Mouse (Mus musculus) brain, embryonic 18.5 days (tissue): ENCODE data around the gene Ramp2.

ENCODE experiments used
- DNase-seq: peaks from one replicate; pipeline ENCODE4 v3.0.0-alpha.2; 2012; ENCODE audit warnings: low read depth, low spot score

Gene Ramp2

DNA sequence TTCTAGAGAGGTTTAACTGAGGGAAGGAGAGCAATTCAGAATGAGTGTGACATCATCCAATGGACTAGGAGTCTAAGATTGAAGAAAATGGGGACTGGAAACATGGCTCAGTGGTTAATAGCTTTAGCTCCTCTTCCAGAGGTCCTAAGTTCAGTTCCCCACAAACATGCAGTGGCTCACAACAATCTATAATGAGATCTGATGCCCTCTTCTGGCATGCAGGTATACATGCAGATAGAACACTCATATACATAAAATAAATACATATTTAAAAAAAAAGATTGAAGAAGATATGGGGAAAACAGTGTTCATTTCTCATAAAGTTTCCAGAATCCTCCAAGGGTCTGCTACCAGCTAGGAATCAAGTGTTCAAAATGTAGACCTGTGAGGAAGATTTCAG, 10.4 kb upstream of the Ramp2 start:
- no peak for DNase-seq

DNA sequence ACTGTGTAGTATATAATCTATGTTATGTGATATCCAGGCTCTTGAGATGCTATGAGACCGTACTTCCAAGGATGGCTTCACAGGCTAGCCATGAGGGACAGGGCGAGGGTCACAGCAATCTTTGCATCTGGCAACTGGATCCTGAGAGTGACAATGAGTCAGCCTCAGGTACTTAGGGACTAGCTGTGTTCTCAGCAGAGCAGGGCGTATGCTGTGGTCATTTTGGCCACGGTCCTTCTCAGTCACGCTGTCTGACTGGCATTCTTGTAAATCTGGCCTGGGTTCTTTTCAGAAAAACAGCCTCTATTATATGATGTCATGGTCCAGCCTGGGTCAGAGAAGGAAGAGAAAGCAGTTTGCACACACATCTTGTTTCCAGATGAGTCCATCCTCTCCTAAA, 9.0 kb upstream of the Ramp2 start:
- no peak for DNase-seq

DNA sequence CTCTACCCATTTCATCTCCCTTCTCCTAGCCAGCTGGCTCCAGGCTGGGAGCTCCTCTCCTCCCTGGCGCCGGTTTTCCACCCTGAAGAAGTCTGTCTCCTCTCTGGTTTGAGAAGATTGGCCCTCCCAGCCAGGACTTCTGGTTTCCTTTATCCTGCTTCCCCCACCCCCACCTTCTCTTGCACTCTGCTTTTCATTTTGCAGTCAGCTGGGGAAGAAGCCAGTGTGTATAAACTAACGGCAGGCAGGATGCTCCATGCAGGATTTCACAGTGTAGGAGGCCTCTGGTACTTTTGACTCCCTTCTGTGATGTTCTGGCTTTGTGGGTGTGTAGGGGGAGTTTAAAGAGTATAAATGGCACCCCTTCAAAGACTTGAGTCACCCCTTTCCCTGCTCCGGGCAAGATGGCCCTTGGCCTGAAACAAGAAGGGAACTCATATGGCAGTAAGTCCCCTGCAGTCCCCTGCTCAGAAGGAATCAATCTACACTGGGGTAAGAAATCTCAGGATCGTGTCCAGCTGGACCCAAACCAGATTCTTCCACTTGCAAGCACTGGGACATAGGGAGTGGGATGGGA, 7.7 kb upstream of the Ramp2 start:
- no peak for DNase-seq

DNA sequence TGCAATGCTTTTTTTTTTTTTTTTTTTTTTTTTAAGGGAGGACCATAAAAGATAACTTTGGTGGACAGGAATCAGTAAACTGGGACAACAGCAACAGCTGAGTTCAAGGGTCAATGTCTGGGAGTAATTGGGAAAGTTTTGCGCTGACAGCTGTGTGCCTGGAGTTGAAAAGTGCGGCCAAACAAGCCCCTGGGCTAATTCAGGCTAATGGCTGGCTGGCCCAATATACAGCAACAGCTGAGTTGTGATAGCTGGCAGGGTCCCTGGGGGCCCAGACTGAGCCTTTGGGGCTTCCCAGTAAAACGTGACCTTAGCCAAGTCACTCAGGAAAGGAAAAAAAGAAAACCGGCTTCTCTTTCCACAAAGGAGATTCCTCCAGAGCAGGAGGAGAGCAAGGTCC, 757 bp upstream of the Ramp2 start:
- DNase-seq = no peak

DNA sequence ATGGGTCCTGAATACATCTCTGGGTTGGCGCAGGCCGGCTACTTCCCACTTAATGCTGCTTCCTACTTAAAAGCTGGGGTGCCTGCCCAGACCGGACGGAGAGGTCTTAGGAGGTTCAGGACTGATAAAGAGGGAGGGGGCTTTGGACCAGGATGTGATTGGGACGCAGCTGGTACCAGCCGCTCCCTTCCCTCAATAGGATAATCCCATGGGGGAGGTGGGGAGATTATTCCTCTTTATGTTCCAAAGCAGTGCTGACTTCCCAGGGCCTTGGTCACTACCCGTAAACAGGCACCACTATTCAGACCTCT, 829 bp downstream of the Ramp2 start:
- no peak for DNase-seq

DNA sequence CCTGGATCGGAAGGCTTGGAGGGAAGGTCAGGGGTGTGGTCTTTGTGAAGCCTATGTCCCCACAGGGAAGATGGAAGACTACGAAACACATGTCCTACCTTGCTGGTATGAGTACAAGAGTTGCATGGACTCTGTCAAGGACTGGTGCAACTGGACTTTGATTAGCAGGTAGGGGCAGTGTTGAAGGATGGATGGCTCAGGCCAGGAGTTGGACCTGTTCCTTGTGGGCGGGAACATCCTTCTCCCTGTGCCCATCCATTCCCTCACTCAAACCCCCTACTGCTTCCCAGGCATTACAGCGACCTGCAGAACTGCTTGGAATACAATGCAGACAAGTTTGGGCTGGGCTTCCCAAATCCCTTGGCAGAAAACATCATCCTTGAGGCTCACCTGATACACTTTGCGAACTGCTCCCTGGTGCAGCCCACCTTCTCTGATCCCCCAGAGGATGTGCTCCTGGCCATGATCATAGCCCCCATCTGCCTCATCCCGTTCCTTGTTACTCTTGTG, 1.7 kb downstream of the Ramp2 start:
- no peak for DNase-seq

DNA sequence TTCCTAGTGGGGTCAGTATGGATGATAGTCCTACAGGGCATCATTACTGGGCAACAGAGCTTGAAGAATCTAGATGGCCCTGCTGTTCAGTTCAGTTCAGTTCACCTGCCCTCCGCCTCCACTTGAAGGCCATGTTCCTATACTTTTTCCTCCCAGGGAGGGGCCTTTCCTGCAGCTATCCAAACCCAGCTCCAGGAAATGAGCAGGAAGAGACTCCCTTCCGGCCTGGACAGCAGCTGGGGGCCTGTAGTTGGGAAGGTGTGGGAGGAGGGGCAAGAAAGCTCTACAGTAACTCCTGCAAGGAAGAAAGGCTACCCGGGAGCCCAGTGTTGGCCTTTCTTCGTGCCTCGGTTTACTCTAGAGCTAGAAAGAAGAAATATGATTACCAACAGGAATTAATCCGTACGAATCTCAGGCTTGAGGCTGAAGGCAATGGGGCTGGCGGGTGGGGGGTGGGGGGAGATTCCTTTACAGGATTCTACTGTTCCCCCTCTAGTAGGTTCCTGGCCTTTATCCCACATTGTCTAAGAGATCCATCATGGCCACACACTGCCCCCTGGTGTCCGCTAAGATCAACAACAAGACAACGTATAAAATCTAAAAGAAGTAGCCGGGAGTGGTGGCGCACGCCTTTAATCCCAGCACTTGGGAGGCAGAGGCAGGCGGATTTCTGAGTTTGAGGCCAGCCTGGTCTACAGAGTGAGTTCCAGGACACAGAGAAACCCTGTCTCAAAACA, 2.6 kb downstream of the Ramp2 start:
- DNase-seq = no peak

DNA sequence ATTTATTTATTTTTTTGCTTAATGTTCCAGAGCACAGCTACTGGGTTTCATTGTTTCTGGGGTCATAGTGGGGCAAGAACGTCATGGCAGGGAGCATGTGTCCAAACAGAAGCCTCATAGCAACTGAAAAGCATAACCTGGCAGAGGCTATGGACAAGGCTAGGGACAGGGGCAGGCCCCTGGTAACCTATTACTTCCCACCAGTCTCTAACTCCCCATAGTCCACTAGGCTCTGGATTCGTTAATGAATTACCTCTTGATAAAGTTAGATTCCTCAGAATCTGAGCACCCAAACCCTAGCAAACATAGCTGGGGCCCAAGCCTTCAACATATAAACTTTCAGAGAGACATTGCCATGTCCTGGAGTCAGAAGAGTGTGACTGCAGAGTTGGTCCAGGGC, 5.2 kb downstream of the Ramp2 start:
- DNase-seq = no peak

DNA sequence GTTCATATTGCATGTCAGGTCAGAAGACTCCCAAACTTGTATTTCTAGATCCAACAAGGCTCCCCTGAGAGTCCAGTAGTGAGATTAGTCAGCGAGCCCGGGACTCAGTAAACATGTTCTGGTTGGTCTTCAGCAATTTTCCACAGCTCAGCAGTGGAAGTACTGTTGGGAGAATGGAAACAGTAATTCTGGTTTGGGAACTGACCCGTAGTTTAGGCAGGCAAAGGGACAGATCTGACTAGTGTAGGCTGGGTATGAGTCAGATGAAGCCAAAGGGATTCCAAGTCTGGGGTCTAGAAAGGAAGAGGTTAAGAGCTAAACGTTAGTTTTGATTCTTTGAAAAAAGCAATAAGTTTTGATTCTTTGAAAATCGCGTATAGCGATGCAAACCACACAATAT, 7.1 kb downstream of the Ramp2 start:
- DNase-seq = no peak

DNA sequence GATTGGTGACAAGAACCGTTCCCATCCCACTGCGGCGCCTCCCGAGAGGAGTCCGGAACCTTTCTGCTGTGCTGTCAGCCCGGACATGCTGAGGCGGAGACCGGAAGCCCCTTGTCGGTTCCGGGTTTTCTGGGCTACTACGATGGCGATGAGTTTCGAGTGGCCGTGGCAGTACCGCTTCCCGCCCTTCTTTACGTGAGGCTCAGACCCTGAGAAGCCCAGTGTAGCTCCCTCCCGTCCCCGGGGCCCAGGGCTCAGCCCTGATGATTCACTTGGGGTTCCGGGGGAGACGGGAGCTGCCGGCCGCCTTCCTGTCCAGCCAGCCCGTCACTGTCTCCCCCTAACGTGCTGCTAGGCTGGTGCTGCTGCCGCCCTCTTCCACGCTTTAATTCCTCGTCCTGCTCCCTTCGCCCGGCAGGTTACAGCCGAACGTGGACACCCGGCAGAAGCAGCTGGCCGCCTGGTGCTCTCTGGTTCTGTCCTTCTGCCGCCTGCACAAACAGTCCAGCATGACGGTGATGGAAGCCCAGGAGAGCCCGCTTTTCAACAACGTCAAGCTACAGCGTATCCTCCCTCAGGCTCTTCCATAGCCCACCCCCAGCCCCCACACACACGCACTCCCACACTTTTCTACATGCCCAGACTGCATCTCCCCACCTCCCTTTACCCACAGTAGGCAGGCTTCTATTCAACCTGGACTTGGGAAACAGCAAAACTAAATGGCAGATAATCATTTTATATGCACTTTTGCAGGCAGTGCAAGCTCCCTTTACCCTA, 8.0 kb downstream of the Ramp2 start, which contains the start of gene Vps25:
Gene Vps25, plus strand, starts transcription at position 95 of the 777 bp plus-strand sequence.
- peak; percentile 63 for DNase-seq

DNA sequence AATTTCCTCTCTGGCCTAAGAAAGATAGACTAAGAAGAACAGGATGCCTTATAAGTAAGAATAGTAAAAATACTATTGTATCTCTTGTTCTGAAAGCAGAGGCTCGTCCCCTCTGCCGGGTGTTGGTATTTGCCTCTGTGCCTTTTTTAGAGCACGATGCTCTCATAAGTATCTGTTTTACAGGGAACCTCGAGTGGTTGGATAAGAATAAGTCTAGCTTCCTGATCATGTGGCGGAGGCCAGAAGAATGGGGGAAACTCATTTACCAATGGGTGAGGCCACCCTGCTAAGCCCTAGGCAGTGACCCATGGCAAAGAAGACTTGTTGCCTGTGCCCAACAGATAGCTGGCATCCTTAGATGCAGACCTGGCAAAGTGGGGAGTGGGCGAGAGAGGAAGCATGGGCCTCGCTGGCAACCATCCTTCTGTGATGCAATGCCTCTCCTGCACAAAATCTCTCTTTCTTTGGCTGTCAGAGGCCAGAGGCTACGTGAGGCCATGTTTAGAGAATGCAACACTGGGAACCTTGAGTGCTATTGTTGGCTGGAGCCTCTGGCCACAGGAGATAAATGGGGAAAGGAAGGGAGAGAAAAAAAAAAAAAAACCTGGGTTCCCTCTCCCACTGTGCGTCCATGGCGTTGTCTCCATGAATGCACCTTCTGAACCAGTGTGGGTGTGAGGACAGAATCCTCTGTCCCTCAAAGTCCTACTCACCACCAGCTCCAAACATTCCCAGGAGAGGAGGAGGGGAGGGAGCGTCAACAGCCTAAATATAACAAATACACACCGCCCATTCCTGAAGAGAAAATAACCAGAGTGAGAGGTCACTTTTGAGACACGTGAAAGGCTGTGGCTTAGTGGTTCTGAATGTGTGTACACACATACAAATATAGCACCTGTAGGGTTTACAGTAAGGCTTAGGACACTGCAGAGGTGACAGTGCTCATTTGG, 10.3 kb downstream of the Ramp2 start:
- DNase-seq = no peak

DNA sequence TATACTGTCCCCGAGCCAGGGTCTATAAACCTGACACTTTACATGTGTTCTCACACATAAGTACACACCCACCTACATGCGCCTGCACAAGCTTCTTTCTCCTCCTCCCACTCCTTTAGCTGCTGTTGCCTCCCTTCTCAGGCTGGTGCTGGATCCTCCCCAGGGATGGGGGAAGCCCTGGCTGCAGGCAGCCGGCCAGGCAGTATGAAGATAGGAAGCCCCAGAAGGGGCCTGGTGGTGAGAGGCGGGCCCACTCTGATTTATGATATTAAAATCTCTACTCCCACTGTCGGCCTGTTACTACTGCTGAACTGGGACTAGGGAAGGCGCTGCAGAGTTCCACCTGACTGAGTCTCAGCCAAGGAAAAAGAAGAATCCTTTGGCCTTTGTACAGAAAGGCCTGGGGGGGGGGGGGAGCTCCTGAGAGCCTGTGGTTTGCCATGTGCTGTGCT, 13.5 kb downstream of the Ramp2 start:
- DNase-seq = no peak

DNA sequence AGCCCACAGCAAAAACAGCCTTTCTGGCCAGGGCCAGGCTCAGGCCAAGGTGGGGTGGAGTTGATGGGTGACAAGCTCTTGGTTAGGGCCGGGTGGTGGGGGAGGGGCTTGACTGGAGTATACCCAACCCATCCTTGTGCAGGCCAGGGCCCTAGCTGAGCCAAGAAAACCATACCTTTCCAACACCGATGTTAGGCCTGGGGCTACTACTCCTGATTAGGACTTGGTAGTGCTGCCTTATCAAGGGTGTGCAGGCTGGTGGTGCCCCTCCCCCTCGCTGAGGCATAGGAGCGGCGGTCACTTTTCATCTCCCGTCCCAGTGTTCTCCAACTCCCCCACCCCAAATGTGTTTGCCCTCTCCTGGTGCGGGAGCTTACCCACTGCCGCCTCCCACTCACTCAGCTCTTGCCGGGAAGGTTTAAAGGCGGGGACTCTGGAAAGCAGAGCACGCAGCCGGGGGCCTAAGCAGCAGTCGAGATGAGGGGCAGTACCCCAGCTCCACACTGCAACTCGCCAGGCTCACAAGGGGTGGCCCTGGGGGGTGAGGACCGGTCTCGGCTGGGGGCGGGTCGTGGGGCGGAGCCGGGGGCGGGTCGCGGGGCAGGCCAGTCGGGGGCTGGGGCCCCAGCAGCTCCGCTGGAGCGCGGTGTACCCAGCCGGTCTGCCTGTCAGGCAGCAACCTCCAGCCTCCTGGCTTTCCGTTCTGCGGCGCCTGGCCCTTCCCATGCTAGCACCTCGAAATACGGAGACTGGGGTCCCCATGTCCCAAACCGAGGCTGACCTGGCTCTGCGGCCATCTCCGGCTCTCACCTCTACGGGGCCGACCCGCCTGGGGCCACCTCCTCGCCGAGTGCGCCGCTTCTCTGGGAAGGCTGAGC, 14.4 kb downstream of the Ramp2 start, which contains the start of gene Wnk4:
Gene Wnk4, plus strand, starts transcription at position 620 of the 878 bp plus-strand sequence.
- no peak for DNase-seq

DNA sequence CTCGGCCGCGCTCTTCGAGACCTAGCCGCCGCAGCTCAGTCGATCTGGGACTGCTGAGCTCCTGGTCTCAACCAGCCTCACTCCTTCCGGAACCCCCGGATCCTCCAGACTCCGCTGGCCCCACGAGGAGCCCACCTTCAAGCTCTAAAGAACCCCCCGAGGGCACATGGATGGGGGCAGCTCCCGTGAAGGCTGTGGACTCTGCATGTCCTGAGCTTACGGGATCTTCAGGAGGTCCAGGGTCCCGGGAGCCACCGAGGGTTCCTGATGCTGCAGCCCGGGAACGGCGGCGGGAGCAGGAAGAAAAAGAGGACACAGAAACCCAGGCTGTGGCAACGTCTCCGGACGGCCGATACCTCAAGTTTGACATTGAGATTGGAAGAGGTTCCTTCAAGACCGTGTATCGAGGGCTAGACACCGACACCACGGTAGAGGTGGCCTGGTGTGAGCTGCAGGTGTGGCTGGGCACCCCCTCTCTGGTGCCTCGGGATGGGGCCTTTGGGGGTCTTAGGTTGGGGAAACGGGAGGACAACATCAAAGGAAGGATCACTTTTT, 15.1 kb downstream of the Ramp2 start:
- DNase-seq = no peak

DNA sequence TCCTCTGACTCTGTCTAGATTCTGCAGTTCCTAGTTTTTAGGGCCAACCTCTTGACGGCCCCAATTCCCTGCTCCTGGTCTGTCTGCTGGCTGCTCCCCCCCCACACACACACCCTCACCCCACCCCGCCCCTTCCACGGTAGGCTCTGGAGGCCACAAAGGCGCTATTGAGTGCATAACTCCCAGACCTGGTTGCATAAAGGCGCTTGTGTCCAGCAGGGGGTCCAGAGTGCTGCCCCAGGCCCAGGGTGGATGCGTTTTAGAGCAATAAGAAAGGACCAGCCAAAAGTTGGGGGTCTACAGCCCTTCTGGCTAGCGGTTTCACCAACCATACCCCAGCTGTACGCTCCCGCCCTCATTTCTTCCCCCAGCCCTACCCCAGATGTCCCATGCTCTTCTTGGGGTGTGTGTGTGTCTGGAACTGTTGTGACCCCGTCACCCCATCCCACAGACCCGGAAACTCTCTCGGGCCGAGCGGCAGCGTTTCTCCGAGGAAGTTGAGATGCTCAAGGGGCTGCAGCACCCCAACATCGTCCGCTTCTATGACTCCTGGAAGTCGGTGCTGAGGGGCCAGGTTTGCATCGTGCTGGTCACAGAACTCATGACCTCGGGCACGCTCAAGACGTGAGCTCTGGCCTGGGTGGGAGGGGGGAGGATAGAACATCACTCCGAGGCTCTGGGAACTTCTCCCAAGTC, 16.6 kb downstream of the Ramp2 start:
- DNase-seq = no peak

DNA sequence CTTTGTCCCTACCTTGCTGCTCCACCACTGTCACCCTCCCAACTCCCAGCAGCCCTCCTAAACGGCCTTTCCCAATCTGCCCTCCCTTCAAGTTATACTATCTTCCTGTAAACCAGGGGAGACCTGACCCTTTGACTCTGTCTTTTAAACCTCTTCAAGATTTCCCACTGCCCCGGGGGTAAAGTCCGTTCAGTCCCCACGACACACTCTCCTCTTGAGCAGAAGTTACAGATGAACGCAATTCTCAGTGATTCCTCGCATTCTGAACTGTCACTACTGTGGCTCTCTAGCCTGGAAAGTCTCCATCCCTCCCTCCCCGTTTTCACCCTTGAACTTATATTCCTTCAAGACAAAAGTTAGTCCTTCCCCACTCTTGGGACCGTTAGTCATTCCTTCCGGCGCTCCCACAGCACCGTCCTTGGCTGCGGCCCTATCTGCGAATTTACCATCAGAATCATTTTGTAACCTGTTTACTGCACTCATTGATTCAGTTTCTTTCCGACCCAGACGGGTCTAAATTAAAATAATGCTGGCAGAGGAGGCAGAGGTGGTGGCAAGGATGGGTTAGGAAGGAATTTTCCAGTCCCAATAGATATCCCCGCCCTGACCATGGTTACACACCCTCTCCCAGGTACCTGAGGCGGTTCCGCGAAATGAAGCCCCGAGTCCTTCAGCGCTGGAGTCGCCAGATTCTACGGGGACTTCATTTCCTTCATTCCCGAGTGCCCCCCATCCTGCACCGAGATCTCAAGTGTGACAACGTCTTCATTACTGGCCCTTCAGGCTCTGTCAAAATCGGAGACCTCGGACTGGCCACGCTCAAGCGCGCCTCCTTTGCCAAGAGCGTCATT, 17.5 kb downstream of the Ramp2 start:
- DNase-seq = no peak

DNA sequence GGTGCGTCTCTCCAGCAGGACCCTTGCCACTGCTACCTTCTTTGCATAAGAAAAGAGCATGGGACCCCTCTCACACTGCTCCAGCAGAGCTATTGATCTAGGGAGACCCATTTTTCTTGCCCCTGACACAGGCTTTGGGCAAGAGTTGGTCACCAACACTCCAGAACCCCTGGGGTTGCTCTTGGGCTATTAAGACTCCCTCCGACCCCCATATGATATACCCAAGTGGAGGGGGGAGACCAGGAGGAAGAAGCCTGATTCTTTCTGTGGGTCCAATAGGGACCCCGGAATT, 18.1 kb downstream of the Ramp2 start:
- DNase-seq = no peak

DNA sequence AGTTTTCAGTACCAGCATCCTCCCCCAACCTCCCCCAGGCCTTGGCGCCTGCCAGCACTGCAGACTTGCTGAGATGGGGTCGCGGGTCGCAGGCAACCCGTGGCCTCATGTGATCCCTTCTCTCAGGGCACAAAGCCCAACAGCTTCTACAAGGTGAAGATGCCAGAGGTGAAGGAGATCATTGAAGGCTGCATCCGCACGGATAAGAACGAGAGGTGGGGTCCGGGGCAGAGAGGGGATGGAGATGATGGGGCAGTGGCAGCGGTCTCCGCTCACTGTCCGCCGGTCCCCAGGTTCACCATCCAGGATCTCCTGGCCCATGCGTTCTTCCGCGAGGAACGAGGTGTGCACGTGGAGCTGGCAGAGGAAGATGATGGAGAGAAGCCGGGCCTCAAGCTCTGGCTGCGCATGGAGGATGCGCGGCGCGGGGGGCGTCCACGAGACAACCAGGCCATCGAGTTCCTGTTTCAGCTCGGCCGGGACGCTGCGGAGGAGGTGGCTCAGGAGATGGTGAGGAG, 19.2 kb downstream of the Ramp2 start:
- no peak for DNase-seq

DNA sequence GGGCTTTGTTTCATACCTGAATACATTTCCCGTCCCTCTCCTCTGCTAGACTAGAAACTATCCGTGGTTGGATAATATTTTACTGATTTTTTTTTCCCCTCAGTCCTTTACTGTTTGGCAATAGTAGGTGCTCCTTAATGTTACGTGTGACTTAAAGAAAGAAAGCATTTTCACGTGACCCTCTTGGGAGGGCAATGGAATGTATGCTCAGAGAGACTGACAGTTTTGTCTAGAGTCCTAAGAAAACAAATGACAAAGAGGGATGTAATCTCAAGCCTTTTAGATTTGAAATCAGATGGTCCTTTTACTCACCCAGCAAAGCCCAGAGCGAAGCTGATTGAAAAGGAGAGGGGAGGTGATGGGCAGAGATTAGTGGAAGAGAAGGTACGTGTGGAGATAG, 20.1 kb downstream of the Ramp2 start:
- no peak for DNase-seq
